Mouse (Mus musculus) adrenal gland, postnatal 36 days (tissue): ENCODE results near the gene Rtn1. TPM values are rescaled to one million over a fixed set of nuclear protein-coding genes. Genes with fewer than 3 reads are reported as not detected.

Experiments
- DNase-seq, 2 experiments: peaks; one replicate each; pipeline ENCODE4 v3.0.0; 2021; ENCODE audit warnings: mixed read lengths in 1 of 2
- total RNA-seq, 2 experiments: library from RNA; stranded (reverse); gene quantifications; 2 replicates each; pipeline ENCODE4 v1.2.3; 2021

The Rtn1 gene
- total RNA-seq, 2 experiments from 2014 or later, result 17.5 to 17.7 TPM

- DNase-seq, result no peak
Measured at GRCm38 (mm10) chr12:72374823-72375225, 34.0 kb downstream of the Rtn1 start.

GRCm38 (mm10) chr12:72373916-72374615, 34.8 kb downstream of the Rtn1 start:
- DNase-seq, result no peak

GRCm38 (mm10) chr12:72370081-72370480, 38.8 kb downstream of the Rtn1 start:
- DNase-seq, result no peak

GRCm38 (mm10) chr12:72366763-72367162, 42.1 kb downstream of the Rtn1 start:
- no peak for DNase-seq

GRCm38 (mm10) chr12:72366104-72366437, 42.8 kb downstream of the Rtn1 start:
- DNase-seq, result no peak

- DNase-seq, result no peak
Measured at GRCm38 (mm10) chr12:72365231-72366103, 43.4 kb downstream of the Rtn1 start.

- DNase-seq, result no peak
Measured at GRCm38 (mm10) chr12:72364543-72364942, 44.3 kb downstream of the Rtn1 start.

GRCm38 (mm10) chr12:72361701-72362354, 47.0 kb downstream of the Rtn1 start:
- DNase-seq, result peak in 1 of 2 experiments; percentile 1

- DNase-seq, result no peak
Measured at GRCm38 (mm10) chr12:72360926-72361615, 47.8 kb downstream of the Rtn1 start.

- DNase-seq, result no peak
Measured at GRCm38 (mm10) chr12:72359903-72360302, 49.0 kb downstream of the Rtn1 start.

- DNase-seq, result no peak
Measured at GRCm38 (mm10) chr12:72357667-72358420, 51.0 kb downstream of the Rtn1 start.

- DNase-seq, result no peak
Measured at GRCm38 (mm10) chr12:72354241-72354640, 54.6 kb downstream of the Rtn1 start.

- DNase-seq, result no peak
Measured at GRCm38 (mm10) chr12:72353506-72353905, 55.3 kb downstream of the Rtn1 start.

- DNase-seq, result no peak
Measured at GRCm38 (mm10) chr12:72348508-72348907, 60.3 kb downstream of the Rtn1 start.

- no peak for DNase-seq
Measured at GRCm38 (mm10) chr12:72347184-72347583, 61.7 kb downstream of the Rtn1 start.

- no peak for DNase-seq
Measured at GRCm38 (mm10) chr12:72343639-72344038, 65.2 kb downstream of the Rtn1 start.

- no peak for DNase-seq
Measured at GRCm38 (mm10) chr12:72336009-72336408, 72.8 kb downstream of the Rtn1 start.

GRCm38 (mm10) chr12:72332488-72333013, 76.3 kb downstream of the Rtn1 start:
- DNase-seq, result no peak

- DNase-seq, result no peak
Measured at GRCm38 (mm10) chr12:72331912-72332487, 76.9 kb downstream of the Rtn1 start.

- DNase-seq, result no peak
Measured at GRCm38 (mm10) chr12:72326087-72326486, 82.8 kb downstream of the Rtn1 start.

- DNase-seq, result no peak
Measured at GRCm38 (mm10) chr12:72325025-72325424, 83.8 kb downstream of the Rtn1 start.
